Mouse (Mus musculus) cortical plate, adult 2 months (tissue): ENCODE measurements around the gene Srrm4. TPM values are rescaled to one million over a fixed set of nuclear protein-coding genes. Genes with fewer than 3 reads are reported as not detected.
A peak's percentile ranks its signal among the peaks of the same experiment; 100 is the strongest.
"Not testable (repeated sequence)": the region's sequence is repeated elsewhere in the genome, so short reads cannot be mapped to it uniquely, and the experiment has no call there.

Experiments used
- H3K27ac ChIP-seq: fragments of 200-500 bp; 2 replicates; pipeline ENCODE4 v1.5.1; 2012; ENCODE audit warnings: low read length, control low read depth, inconsistent platforms; ENCODE audit not compliant: insufficient read depth
- H3K4me1 ChIP-seq: fragments of 200-500 bp; 2 replicates; pipeline ENCODE4 v1.6.1; 2011; ENCODE audit warnings: low read length; ENCODE audit not compliant: control insufficient read depth, insufficient read depth
- H3K4me3 ChIP-seq: fragments of 200-500 bp; 2 replicates; pipeline ENCODE4 v1.5.1; 2011; ENCODE audit warnings: mild to moderate bottlenecking, low read length, control low read depth; ENCODE audit not compliant: insufficient read depth
- CTCF ChIP-seq: fragments of 200-500 bp; IDR thresholded peaks from 2 replicates; pipeline ENCODE4 v1.5.1; 2011; ENCODE audit warnings: mild to moderate bottlenecking, control low read depth, low read length; ENCODE audit not compliant: insufficient read depth; ENCODE audit errors: extremely low read depth
- POLR2A ChIP-seq: fragments of 200-500 bp; IDR thresholded peaks from 2 replicates; pipeline ENCODE4 v1.6.1; 2011; ENCODE audit warnings: mild to moderate bottlenecking, low read length, control low read depth; ENCODE audit not compliant: insufficient read depth; ENCODE audit errors: extremely low read depth
- polyA plus RNA-seq: library from polyadenylated mRNA; depleted of rRNA; stranded (reverse); fragments of >200 nt; gene quantifications from 2 replicates; pipeline ENCODE4 v1.2.3, GENCODE M21; 2012

Gene Srrm4
- polyA plus RNA-seq, 1 experiment = 18.4 TPM

DNA sequence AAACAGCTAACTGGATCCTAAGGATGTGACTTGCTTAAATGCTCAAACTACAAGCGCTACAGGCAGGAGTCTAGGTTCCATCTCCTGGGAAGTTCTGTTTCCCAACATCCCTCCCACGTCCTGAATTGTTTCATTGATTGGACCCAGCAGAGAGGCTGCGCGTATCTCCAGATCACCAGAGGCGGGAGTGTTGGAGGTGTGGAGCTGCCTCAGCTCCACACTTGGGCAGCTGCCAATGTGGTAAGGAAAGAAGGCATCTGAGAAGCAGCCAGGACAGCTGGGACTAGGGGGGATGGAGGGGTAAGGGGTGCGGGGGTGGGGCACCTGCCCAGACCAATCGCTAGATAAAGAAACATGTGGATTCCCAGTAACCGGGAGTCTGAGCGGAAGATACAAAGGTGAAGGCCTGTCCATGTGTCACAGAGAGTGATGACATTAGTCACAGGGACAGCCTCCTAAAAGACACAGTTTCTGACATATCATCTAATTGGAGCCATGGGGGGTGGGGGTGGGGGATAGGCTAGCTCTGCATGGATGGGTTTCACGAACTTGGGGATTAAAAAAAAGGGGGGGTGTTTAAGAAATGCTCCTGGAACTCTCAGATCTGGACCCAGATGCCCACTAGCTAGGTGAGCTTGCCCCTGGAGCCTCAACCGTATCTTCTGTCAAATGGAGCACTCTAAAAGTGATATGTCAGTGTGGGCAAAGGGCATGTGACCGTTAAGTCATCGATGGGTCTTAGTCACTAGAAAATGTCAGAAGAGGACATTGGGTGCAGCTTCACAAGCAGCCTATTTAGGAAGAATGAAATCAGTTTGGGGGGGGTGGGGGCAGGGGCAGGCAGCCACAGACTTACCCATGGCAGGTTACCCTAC, 156.4 kb downstream of the Srrm4 start:
- Histone ChIP-seq H3K4me1 (no peaks in the 10 kb centered on the region), H3K27ac (no peak overlapping the region), H3K4me3 (no peak overlapping the region)
- TF ChIP-seq CTCF = no peak
- no peak for TF ChIP-seq POLR2A

DNA sequence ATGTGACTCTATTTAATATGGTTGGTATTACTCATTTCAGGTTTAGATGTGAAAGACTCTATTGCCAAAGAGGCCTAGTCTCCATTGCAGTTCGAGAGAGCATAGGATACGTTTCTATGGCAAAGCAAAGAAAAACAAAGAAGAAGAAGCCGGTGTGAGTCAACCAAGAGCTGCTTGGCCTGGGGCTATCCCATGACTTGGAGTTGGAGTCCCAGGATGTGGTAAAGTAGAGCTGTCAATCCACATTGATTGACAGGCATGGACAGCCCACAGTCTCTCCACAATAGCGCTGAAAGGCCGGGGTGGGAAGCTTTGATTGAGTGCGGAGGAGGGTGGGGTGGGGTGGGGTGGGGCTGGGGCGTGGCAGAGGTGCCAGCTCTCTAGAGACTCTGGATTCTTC, 158.7 kb downstream of the Srrm4 start:
- TF ChIP-seq POLR2A = no peak
- no peak for TF ChIP-seq CTCF
- no peaks in the 10 kb centered on the region for H3K4me1 ChIP-seq
- H3K27ac ChIP-seq = no peak overlapping the region
- H3K4me3 ChIP-seq = no peak overlapping the region

DNA sequence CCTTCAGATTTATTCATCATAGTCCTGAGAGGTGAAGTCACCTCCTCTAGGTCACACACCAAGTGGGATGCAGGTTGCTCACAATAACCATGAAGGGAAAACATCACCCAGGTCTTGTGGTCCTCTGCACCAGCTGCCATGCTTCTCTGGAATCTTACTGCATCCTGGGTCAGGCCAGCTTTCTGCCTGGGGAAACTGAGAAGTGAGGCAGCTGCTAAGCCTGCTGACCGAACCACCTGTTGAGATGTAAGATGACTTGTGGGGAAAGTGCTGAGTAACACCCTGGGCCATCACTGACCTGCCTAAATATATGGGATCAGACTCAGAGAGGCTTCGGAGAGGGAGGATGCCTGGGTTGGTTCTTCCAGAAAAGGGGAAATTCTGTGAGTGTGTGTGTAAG, 164.9 kb downstream of the Srrm4 start:
- Histone ChIP-seq H3K27ac (no peak overlapping the region), H3K4me3 (no peak overlapping the region), H3K4me1 (no peaks in the 10 kb centered on the region)
- TF ChIP-seq POLR2A = no peak
- TF ChIP-seq CTCF = no peak

DNA sequence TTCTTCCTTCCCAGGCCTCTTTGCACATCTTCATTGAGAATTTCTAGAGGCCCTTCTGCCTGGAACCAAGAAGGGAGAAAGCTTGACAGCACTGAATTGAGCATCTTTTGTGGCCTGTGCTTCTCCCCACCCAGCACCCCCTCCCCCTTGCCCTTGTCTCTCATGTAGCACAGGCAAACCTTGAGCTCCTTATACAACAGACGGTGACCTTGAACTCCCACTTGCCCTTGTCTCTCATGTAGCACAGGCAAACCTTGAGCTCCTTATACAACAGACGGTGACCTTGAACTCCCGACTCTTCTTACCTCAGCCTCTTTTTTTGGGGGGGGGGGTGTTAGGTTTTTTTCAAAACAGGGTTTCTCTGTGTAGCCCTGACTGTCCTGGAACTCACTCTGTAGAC, 165.9 kb downstream of the Srrm4 start:
- H3K4me3 ChIP-seq = not testable (repeated sequence)

DNA sequence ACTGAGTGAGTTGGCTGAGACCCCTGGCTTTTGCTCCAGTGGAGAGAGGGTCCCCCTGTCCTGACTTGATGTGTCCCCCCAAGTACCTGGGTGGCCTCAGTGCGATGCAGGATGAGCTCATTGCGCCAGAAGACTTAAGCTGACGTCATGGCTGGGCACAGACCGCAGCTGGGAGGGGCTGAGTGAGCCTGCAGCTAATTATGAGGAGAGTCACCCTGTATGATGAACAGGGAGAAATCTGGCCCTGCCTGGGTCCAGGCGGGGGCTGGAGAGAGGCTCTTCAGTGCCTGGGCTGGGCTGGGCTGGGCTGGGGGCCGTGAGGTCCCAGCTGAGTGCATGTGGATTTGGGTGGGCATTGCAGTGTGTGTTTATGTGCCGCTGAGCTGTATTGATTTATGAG, 166.3 kb downstream of the Srrm4 start:
- TF ChIP-seq POLR2A = no peak
- no peak for TF ChIP-seq CTCF

More for the DNA sequence above, 165.9 kb downstream of the Srrm4 start:
- H3K27ac ChIP-seq, H3K4me1 ChIP-seq: not testable (repeated sequence)

DNA sequence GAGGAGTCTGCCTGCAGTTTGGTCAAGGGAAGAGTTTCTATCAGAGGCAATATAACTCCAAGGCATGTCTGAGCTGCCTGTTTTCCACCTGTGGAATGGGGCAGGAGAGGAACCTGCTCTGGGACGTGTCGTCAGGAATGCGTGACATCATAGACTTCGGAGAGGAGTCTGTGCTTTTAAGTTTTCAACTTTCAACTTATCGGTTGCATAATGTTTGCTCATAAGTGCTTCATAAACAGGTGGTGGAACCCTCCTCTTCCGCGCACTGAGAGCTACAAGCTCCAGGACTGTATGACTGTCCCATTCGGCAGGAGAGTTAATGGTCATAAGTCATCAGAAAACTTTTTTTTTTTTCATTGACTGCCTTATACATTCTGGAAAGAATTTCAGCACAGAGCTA, 167.9 kb downstream of the Srrm4 start:
- TF ChIP-seq CTCF (no peak), POLR2A (no peak)
- Histone ChIP-seq H3K27ac (no peak overlapping the region), H3K4me3 (no peak overlapping the region), H3K4me1 (no peaks in the 10 kb centered on the region)

More for the DNA sequence above, 166.3 kb downstream of the Srrm4 start:
- H3K4me1 ChIP-seq = no peaks in the 10 kb centered on the region
- H3K4me3 ChIP-seq = no peak overlapping the region
- no peak overlapping the region for H3K27ac ChIP-seq

DNA sequence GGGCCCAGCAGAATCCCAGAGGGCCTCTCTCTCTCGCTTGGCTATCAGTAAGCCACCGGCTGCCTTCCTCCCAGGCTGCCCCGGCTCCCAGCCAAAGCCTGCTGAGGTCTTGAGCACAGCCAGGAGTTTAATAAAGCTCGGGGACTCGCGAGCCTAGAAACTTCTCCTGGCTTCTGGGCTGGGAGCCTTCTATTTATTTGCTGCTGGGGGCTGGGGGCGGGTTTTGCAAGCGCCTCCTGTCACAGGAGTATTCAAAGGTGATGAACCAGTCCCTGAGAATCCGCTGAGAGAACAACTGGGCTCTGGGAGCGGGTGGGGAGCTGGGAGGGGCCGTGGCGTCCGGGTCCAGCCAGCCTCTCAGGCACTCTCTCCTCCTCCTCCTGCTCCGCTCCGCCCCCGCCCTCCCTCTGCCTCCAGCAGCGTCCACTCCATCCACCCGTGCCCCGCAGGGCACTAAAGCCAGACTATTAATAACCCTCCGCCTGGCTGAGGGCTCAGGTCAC, 168.9 kb downstream of the Srrm4 start, which contains the start of gene Hspb8:
TSS of gene Hspb8 (minus strand) at position 166 of the 503 bp plus-strand sequence.
- Histone ChIP-seq H3K27ac (0 out of 2 replicates have a peak within 1 kb of the TSS, but pooled peaks have one; percentile 10), H3K4me1 (no peaks in the 10 kb centered on the region), H3K4me3 (peak within 1 kb of the TSS; percentile 24)
- no peak for TF ChIP-seq CTCF
- 0 out of 2 replicates have a peak, but pooled peaks have one; percentile 23 for TF ChIP-seq POLR2A

DNA sequence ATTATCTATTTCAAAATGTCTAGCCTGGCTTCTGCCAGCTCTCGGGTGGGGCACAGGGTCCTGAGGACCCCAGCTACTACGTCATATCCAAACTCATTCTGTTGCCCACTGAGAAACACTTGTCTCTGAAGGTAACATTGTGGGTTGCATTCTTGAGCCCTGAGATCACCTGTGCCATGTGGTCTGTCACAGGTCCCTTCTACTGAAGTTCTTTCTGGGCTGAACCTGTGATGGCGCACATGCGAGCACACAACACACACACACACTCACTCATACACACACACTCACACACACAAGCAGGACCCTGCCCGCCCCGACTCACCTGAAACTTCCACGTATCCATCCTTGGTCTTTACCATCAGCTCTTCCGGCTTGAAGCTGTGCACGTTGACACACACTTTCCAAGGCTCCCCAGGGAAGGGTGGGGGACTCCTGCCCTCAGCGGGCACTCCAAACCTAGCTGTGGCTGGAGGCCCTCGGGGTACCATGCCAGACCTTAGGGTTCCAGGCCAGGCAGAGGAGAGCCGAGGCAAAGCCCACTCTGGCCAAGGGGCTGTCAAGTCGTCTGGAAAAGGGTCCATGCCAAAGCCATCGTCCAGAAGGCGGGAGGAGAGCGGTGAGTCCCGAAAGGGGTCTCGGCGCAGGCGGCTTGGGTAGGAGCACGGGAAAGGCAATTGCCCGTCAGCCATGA, 169.7 kb downstream of the Srrm4 start:
- Histone ChIP-seq H3K4me3 (peak overlapping the region; percentile 24), H3K27ac (0 out of 2 replicates have a peak overlapping the region, but pooled peaks have one; percentile 10), H3K4me1 (no peaks in the 10 kb centered on the region)

DNA sequence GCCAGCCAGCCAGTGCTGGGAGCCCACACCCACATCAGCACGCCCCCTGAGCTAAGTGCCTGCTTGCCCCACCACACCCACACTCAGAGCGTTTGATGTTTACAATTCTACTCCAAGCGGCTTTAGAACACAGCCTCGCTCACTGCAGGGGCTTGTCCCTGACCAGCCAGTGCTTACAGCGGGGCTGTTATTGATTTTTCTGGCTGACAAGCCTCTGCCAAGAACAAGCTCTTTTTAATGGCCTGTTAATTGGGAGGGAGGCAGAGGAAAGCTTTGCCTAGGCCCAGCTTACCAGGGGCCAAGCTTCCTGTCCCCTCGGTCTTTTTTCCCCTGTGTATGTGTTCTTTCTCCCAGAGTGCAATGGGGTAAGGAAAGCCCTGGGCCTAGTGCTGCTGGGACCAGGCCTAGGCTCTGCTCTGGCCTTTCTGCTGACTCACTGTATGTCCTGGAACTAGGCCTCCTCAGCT, 170.8 kb downstream of the Srrm4 start:
- Histone ChIP-seq H3K27ac (no peak overlapping the region), H3K4me1 (no peaks in the 10 kb centered on the region), H3K4me3 (no peak overlapping the region; the same call in 1 of the 2 replicates)
- TF ChIP-seq CTCF = no peak
- no peak for TF ChIP-seq POLR2A

More for the DNA sequence above, 169.7 kb downstream of the Srrm4 start:
- no peak for TF ChIP-seq CTCF
- no peak for TF ChIP-seq POLR2A
